Mouse (Mus musculus) ES-E14 (cell line): ENCODE measurements at regions not wholly inside any gene's neighbourhood (a gene's known extent, or its start where the extent isn't known, plus 50 kb on each side); places are given as distances from the start of the nearest gene placed in this dataset.

Experiments
- DNase-seq: peaks from one replicate; pipeline ENCODE4 v3.0.0-alpha.2; 2013; ENCODE audit warnings: low read depth, low spot score
- H3K27ac ChIP-seq: 2 replicates; pipeline ENCODE4 v1.5.1; 2012; ENCODE audit warnings: low read depth, mild to moderate bottlenecking, low read length, moderate library complexity, mixed read lengths; ENCODE audit not compliant: poor library complexity, insufficient read depth, severe bottlenecking
- H3K36me3 ChIP-seq: 2 replicates; pipeline ENCODE4 v1.6.1; 2012; ENCODE audit warnings: mild to moderate bottlenecking, low read length, moderate library complexity, mixed read lengths; ENCODE audit not compliant: control insufficient read depth, poor library complexity, insufficient read depth, severe bottlenecking
- H3K4me1 ChIP-seq, 2 experiments: fragments of 150-350 bp in 1 of 2; sonication (generic) in 1 of 2; 2 replicates each; pipeline ENCODE4 v1.6.1; 2012; ENCODE audit warnings: low read length in 2 of 2, mild to moderate bottlenecking in 1 of 2, mixed read lengths in 1 of 2; ENCODE audit not compliant: control insufficient read depth in 2 of 2, insufficient read depth in 2 of 2, poor library complexity in 1 of 2
- H3K4me3 ChIP-seq, 2 experiments: fragments of 150-350 bp in 1 of 2; sonication (generic) in 1 of 2; 2 replicates each; pipeline ENCODE4 v1.5.1; 2012; ENCODE audit warnings: low read length in 2 of 2, low read depth in 1 of 2, mild to moderate bottlenecking in 1 of 2, mixed read lengths in 1 of 2; ENCODE audit not compliant: insufficient read depth in 1 of 2, poor library complexity in 1 of 2, severe bottlenecking in 1 of 2
- H3K9ac ChIP-seq: 2 replicates; pipeline ENCODE4 v1.6.1; 2012; ENCODE audit warnings: low read depth, mild to moderate bottlenecking, low read length, mixed read lengths; ENCODE audit not compliant: poor library complexity, insufficient read depth, severe bottlenecking
- H3K9me3 ChIP-seq: fragments of 150-350 bp; sonication (generic); 2 replicates; pipeline ENCODE4 v1.6.1; 2012; ENCODE audit warnings: low read depth, mild to moderate bottlenecking, low read length; ENCODE audit not compliant: control insufficient read depth, insufficient read depth
- CHD2 ChIP-seq: IDR thresholded peaks from 2 replicates; pipeline ENCODE4 v1.6.1; 2014; ENCODE audit warnings: mild to moderate bottlenecking, low read depth, low read length, inconsistent platforms
- HCFC1 ChIP-seq: IDR thresholded peaks from 2 replicates; pipeline ENCODE4 v1.6.1; 2012; ENCODE audit warnings: low read length, inconsistent platforms, borderline replicate concordance; ENCODE audit not compliant: insufficient read depth
- MAFK ChIP-seq: IDR thresholded peaks from 2 replicates; pipeline ENCODE4 v1.6.1; 2014; ENCODE audit warnings: mild to moderate bottlenecking, low read depth, low read length, inconsistent platforms; ENCODE audit not compliant: insufficient read depth
- ZC3H11A ChIP-seq: IDR thresholded peaks from 2 replicates; pipeline ENCODE4 v1.6.1; 2012; ENCODE audit warnings: low read depth, mild to moderate bottlenecking, inconsistent platforms, low read length, borderline replicate concordance
- ZNF384 ChIP-seq: IDR thresholded peaks from 2 replicates; pipeline ENCODE4 v1.6.1; 2012; ENCODE audit warnings: low read depth, low read length, inconsistent platforms
- in situ Hi-C, 2 experiments: fragments of 600-800 bp; cut with MboI; formaldehyde crosslinking; loops; one replicate each; pipeline ENCODE4 v1.15.1; 2025; ENCODE audit warnings: low sequenced_read_pairs in 2 of 2, inconsistent platforms in 1 of 2; ENCODE audit not compliant: unreplicated experiment in 2 of 2

GRCm38 (mm10) chr3:70248655-70249054 is 241.2 kb downstream of the Otol1 start:
- TF ChIP-seq MAFK (no peak), HCFC1 (no peak), ZC3H11A (no peak), CHD2 (no peak), ZNF384 (no peak)
- DNase-seq = no peak

GRCm38 (mm10) chr3:70249922-70250321 is 242.5 kb downstream of the Otol1 start:
- H3K36me3 ChIP-seq = no peaks in the 10 kb centered on the region
- DNase-seq = no peak
- in situ Hi-C loops = no loop called here
- no peak overlapping the region for H3K27ac ChIP-seq
- H3K9ac ChIP-seq = no peak overlapping the region
- no peaks in the 10 kb centered on the region for H3K9me3 ChIP-seq
- H3K4me3 ChIP-seq = no peak overlapping the region
- TF ChIP-seq HCFC1 = no peak
- TF ChIP-seq CHD2 = no peak
- TF ChIP-seq ZNF384 = no peak
- TF ChIP-seq ZC3H11A = no peak
- no peak for TF ChIP-seq MAFK
- H3K4me1 ChIP-seq = no peaks in the 10 kb centered on the region

More at GRCm38 (mm10) chr3:70248655-70249054, 241.2 kb downstream of the Otol1 start:
- Histone ChIP-seq H3K27ac (no peak overlapping the region), H3K4me3 (no peak overlapping the region), H3K9ac (no peak overlapping the region), H3K4me1 (no peaks in the 10 kb centered on the region), H3K36me3 (no peaks in the 10 kb centered on the region), H3K9me3 (no peaks in the 10 kb centered on the region)
- in situ Hi-C loops = no loop called here

- TF ChIP-seq ZC3H11A (no peak), MAFK (no peak), HCFC1 (no peak)
- in situ Hi-C loops = no loop called here
- no peaks in the 10 kb centered on the region for H3K36me3 ChIP-seq
These were observed 243.3 kb downstream of the Otol1 start for GRCm38 (mm10) chr3:70250733-70251132.

GRCm38 (mm10) chr3:70263318-70263717 is 255.9 kb downstream of the Otol1 start:
- Histone ChIP-seq H3K4me1 (no peaks in the 10 kb centered on the region), H3K9me3 (no peaks in the 10 kb centered on the region), H3K27ac (no peak overlapping the region), H3K4me3 (no peak overlapping the region), H3K36me3 (no peaks in the 10 kb centered on the region), H3K9ac (no peak overlapping the region)
- no peak for DNase-seq
- in situ Hi-C loops = no loop called here
- no peak for TF ChIP-seq ZC3H11A
- no peak for TF ChIP-seq HCFC1
- no peak for TF ChIP-seq MAFK
- no peak for TF ChIP-seq CHD2
- no peak for TF ChIP-seq ZNF384

More at GRCm38 (mm10) chr3:70250733-70251132, 243.3 kb downstream of the Otol1 start:
- Histone ChIP-seq H3K9me3 (no peaks in the 10 kb centered on the region), H3K9ac (no peak overlapping the region), H3K4me1 (no peaks in the 10 kb centered on the region), H3K27ac (no peak overlapping the region), H3K4me3 (no peak overlapping the region)
- DNase-seq = no peak
